Mouse (Mus musculus): Measurements from ENCODE around the gene Ak1. TPM values are rescaled to one million over a fixed set of nuclear protein-coding genes. Genes with fewer than 3 reads are reported as not detected.

Gene Ak1
- polyA plus RNA-seq, 1 experiment from 2014 or later, result 22.8 TPM

DNA sequence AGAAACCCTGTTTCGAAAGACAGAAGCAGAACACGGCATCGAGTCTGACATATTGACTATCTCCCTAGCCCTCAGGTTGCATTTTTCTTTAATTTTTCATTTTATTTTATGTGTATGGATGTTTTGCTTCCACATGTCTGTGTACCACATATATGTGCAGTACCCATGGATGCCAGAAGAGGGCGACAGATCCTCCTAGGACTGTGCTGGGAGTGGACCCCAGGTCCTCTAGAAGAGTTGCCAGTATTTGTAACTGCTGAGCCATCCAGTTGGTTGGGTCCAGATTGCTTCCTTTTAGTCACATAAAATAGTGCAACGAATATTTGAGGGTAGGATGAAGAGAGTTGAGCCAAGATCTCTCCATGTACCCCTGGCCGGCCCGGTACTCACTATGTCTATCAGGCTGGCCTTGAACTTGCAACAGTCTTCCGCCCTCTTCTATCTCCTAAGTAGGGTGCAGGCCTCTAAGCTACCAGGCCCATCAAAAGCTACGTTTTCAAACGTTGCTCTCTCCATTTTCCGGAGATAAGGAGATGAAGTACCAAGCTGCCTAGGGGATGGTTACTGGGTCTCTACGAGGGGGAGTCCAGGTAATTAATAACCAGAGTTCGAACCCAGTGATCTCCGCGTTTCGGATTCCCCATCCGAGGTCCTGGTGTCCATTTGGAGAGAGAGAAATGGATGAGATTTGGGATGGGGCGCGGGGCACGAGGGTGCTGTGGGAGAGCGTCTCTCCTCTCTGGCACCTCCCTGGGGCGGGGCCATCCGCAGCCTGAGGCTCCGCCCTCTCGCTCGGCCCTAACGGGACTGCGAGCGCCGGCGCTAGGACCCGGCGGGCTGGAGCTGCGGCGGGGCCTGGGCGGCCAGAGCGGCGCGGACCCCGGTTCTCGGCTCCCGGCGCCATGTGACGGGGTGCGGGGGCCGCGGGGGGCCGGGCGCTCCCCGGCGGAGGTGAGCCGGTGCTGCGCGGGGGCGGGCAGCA lies 15.1 kb upstream of the Ak1 start:
- DNase-seq (ENCODE audit: low spot score) (peak; percentile 89), ATAC-seq (replicated peaks; ENCODE audit: low FRiP score, low TSS enrichment, low read depth) (peak; percentile 70)
- no peaks in the 10 kb centered on the region for H3K9me3 ChIP-seq (ENCODE audit: control insufficient read depth, low read length)
- H3K4me3 ChIP-seq (ENCODE audit: low read depth, low read length), result peak overlapping the region; percentile 71
- H3K9ac ChIP-seq (ENCODE audit: low read length), result peak overlapping the region; percentile 75
- peak overlapping the region; percentile 40 for H3K27ac ChIP-seq (ENCODE audit: low read depth)
- no peaks in the 10 kb centered on the region for H3K36me3 ChIP-seq (ENCODE audit: control insufficient read depth, insufficient read depth, low read length)
- 15% methylated on average over 41 of the region's 55 CpGs for WGBS
- H3K4me2 ChIP-seq (ENCODE audit: low read length), result peak overlapping the region; percentile 75
- peaks cover 19% of the 10 kb centered on the region for H3K4me1 ChIP-seq (replicated peaks; ENCODE audit: control insufficient read depth, insufficient read depth, low read length)
- H3K27me3 ChIP-seq (replicated peaks; ENCODE audit: control insufficient read depth, insufficient read depth, low read length), result no peaks in the 10 kb centered on the region

DNA sequence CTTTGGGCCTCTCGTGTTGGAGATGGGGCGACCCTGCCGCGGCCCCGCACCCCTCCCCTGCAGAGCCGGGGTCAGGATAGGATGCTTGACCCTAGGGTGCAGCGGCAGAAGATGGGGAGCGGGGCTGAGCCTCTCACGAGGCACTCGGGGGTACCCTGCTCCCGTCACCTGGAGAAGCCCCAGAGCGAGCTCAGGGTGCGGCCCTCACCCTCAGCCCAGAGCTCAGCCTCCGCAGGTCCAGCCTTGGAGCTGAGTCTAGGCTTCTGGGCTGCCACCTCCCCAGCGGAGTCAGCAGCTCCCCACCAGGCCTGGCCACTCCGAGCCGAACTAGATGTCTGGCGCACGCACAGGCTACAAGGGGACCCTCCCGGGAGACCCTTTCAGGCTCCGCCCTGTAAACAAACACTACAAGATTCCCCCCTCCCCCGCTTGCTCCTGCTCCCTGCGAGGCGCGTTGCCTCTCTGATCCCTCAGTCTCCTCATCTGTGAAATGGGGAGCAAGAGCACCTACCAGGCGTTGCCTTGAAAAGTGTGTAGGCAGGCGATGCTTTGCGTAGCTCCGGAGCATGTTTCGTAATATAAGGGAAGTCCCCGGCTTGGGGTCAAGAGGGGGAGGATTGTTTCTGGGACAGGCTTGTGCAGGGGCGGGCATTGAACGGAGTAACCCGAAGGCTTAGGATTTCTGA lies 14.2 kb upstream of the Ak1 start:
- WGBS, result 7% methylated on average over 33 of the region's 34 CpGs
- Histone ChIP-seq H3K9ac (ENCODE audit: low read length) (peak overlapping the region; percentile 75), H3K4me2 (ENCODE audit: low read length) (peak overlapping the region; percentile 75), H3K27ac (ENCODE audit: low read depth) (peak overlapping the region; percentile 40), H3K4me3 (ENCODE audit: low read depth, low read length) (peak overlapping the region; percentile 71), H3K9me3 (ENCODE audit: control insufficient read depth, low read length) (no peaks in the 10 kb centered on the region), H3K27me3 (replicated peaks; ENCODE audit: control insufficient read depth, insufficient read depth, low read length) (no peaks in the 10 kb centered on the region), H3K36me3 (ENCODE audit: control insufficient read depth, insufficient read depth, low read length) (no peaks in the 10 kb centered on the region), H3K4me1 (replicated peaks; ENCODE audit: control insufficient read depth, insufficient read depth, low read length) (peaks cover 19% of the 10 kb centered on the region)
- peak; percentile 17; the same call in 1 of the 2 replicates for ATAC-seq (replicated peaks; ENCODE audit: low FRiP score, low TSS enrichment, low read depth)
- peak; percentile 82 for DNase-seq (ENCODE audit: low spot score)

DNA sequence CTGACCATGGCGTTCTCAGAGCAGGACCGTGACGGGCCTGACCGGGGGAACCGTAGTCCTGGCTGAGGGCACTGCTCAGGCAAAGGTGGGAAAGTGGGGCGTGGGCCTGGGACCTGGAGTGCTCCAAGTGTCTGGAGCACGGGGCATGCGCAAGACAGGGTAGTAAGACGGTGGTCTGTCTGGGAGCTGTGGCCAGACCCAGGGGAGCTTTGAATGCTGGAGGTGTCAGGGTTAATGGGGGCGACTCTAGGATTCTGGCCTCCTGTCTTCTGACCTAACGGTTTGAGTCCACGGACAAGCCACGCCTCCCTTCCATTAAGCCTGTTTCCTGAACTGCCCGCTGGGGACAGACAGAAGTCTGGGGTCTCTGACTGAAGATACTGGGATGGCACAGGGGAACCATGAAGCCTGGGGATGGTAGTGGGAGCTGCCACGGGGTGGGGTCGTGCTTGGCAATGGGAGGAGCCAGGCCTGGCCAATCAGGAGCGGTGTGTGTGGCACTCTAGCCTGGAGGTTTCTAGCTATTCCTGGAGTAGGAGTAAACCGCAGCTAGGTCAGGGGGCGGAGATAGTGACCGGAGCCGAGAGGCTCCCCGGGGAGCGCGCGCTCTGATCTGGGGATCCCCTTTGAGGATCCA lies 13.3 kb upstream of the Ak1 start:
- peaks cover 19% of the 10 kb centered on the region for H3K4me1 ChIP-seq (replicated peaks; ENCODE audit: control insufficient read depth, insufficient read depth, low read length)
- peak overlapping the region; percentile 71 for H3K4me3 ChIP-seq (ENCODE audit: low read depth, low read length)
- H3K27ac ChIP-seq (ENCODE audit: low read depth), result peak overlapping the region; percentile 43; the same call in 1 of the 2 replicates
- H3K36me3 ChIP-seq (ENCODE audit: control insufficient read depth, insufficient read depth, low read length), result no peaks in the 10 kb centered on the region
- no peaks in the 10 kb centered on the region for H3K9me3 ChIP-seq (ENCODE audit: control insufficient read depth, low read length)
- DNase-seq (ENCODE audit: low spot score) (peak; percentile 73), ATAC-seq (replicated peaks; ENCODE audit: low FRiP score, low TSS enrichment, low read depth) (peak; percentile 48; the same call in 1 of the 2 replicates)
- H3K4me2 ChIP-seq (ENCODE audit: low read length), result peak overlapping the region; percentile 75
- H3K9ac ChIP-seq (ENCODE audit: low read length), result peak overlapping the region; percentile 32; the same call in 1 of the 2 replicates
- 5% methylated on average over 25 of the region's 25 CpGs for WGBS
- no peaks in the 10 kb centered on the region for H3K27me3 ChIP-seq (replicated peaks; ENCODE audit: control insufficient read depth, insufficient read depth, low read length)

DNA sequence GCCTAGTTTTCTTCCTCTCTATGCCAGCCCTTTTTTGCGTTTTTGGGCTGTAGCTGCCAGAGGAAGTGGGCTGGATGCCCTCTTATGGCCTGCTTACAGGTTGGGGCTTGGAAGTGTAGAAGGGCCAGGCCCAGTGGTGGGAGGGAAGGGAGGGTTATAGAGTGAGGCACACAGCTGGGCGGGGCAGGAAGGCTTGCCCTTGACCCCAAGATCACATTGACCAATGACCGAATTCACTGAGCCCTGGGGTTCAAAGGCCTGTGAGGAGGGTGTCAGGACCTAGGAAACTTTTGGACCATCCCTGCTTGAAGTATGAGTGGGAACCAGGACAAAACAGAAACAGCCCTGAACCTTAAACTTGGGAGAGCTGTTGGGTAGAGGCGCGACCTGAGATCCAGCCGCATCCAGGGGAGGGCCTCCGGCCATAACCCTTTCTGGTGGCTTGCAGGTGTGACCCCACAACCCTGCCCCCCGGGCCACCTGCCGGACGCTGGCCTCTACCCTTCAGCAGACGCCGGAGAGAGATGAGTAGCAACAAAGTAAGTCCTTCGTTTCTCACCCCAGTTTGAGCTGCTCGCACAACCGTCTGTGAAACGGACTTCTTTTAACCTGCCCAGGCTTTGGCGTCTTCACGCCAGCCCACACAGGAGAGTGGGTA lies 12.7 kb upstream of the Ak1 start:
- peak overlapping the region; percentile 75 for H3K4me2 ChIP-seq (ENCODE audit: low read length)
- no peak for ATAC-seq (replicated peaks; ENCODE audit: low FRiP score, low TSS enrichment, low read depth)
- no peaks in the 10 kb centered on the region for H3K9me3 ChIP-seq (ENCODE audit: control insufficient read depth, low read length)
- peaks cover 6% of the 10 kb centered on the region; the same call in 1 of the 2 replicates for H3K36me3 ChIP-seq (ENCODE audit: control insufficient read depth, insufficient read depth, low read length)
- peak overlapping the region; percentile 32; the same call in 1 of the 2 replicates for H3K9ac ChIP-seq (ENCODE audit: low read length)
- H3K4me1 ChIP-seq (replicated peaks; ENCODE audit: control insufficient read depth, insufficient read depth, low read length), result peaks cover 19% of the 10 kb centered on the region
- 47% methylated on average over 18 of the region's 18 CpGs for WGBS
- peak overlapping the region; percentile 43; the same call in 1 of the 2 replicates for H3K27ac ChIP-seq (ENCODE audit: low read depth)
- DNase-seq (ENCODE audit: low spot score), result no peak
- no peaks in the 10 kb centered on the region for H3K27me3 ChIP-seq (replicated peaks; ENCODE audit: control insufficient read depth, insufficient read depth, low read length)
- peak overlapping the region; percentile 71 for H3K4me3 ChIP-seq (ENCODE audit: low read depth, low read length)

- H3K4me2 ChIP-seq (ENCODE audit: low read length), result peak overlapping the region; percentile 56
- WGBS, result 14% methylated on average over 23 of the region's 23 CpGs
- peak overlapping the region; percentile 34 for H3K4me3 ChIP-seq (ENCODE audit: low read depth, low read length)
- ATAC-seq (replicated peaks; ENCODE audit: low FRiP score, low TSS enrichment, low read depth), result no peak
- H3K27ac ChIP-seq (ENCODE audit: low read depth), result no peak overlapping the region
- no peaks in the 10 kb centered on the region for H3K27me3 ChIP-seq (replicated peaks; ENCODE audit: control insufficient read depth, insufficient read depth, low read length)
- peaks cover 20% of the 10 kb centered on the region for H3K36me3 ChIP-seq (ENCODE audit: control insufficient read depth, insufficient read depth, low read length)
- peak; percentile 80 for DNase-seq (ENCODE audit: low spot score)
- H3K9me3 ChIP-seq (ENCODE audit: control insufficient read depth, low read length), result no peaks in the 10 kb centered on the region
- peaks cover 19% of the 10 kb centered on the region for H3K4me1 ChIP-seq (replicated peaks; ENCODE audit: control insufficient read depth, insufficient read depth, low read length)
- H3K9ac ChIP-seq (ENCODE audit: low read length), result no peak overlapping the region
Measured at GRCm38 (mm10) chr2:32610610-32611229, 10.8 kb upstream of the Ak1 start.

- no peaks in the 10 kb centered on the region for H3K9me3 ChIP-seq (ENCODE audit: control insufficient read depth, low read length)
- H3K27me3 ChIP-seq (replicated peaks; ENCODE audit: control insufficient read depth, insufficient read depth, low read length), result no peaks in the 10 kb centered on the region
- peaks cover 19% of the 10 kb centered on the region for H3K4me1 ChIP-seq (replicated peaks; ENCODE audit: control insufficient read depth, insufficient read depth, low read length)
- H3K9ac ChIP-seq (ENCODE audit: low read length), result no peak overlapping the region
- no peak overlapping the region for H3K4me3 ChIP-seq (ENCODE audit: low read depth, low read length)
- no peak overlapping the region for H3K4me2 ChIP-seq (ENCODE audit: low read length)
- peaks cover 31% of the 10 kb centered on the region for H3K36me3 ChIP-seq (ENCODE audit: control insufficient read depth, insufficient read depth, low read length)
- H3K27ac ChIP-seq (ENCODE audit: low read depth), result no peak overlapping the region
- WGBS, result 75% methylated on average over 26 of the region's 26 CpGs
- ATAC-seq (replicated peaks; ENCODE audit: low FRiP score, low TSS enrichment, low read depth) (no peak), DNase-seq (ENCODE audit: low spot score) (no peak)
Measured at GRCm38 (mm10) chr2:32612274-32612673, 9.3 kb upstream of the Ak1 start.

DNA sequence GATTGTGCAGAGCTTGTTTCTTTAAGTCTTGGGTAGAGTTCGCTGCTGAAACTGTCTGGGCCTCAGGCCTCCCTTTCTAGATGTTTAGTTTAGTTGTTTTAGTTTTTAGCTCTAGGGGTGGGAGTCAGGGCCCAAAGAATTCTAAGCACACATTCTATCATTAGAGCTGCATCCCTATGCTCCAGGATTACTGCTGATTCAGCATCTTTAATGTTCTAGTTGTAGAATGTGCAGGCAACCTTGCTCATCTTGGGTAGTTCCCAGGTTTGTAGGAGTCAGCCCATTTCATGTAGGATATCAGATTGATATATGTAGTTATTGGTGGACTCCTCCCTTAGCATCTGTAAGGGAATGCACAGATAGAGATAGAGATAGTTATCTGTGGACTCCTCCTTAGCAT lies 4.4 kb upstream of the Ak1 start:
- H3K4me1 ChIP-seq (replicated peaks; ENCODE audit: control insufficient read depth, insufficient read depth, low read length), result peaks cover 29% of the 10 kb centered on the region
- no peak for ATAC-seq (replicated peaks; ENCODE audit: low FRiP score, low TSS enrichment, low read depth)
- no peak overlapping the region for H3K4me2 ChIP-seq (ENCODE audit: low read length)
- no peak overlapping the region for H3K4me3 ChIP-seq (ENCODE audit: low read depth, low read length)
- H3K9ac ChIP-seq (ENCODE audit: low read length), result no peak overlapping the region
- 88% methylated on average over 1 of the region's 1 CpGs for WGBS
- H3K36me3 ChIP-seq (ENCODE audit: control insufficient read depth, insufficient read depth, low read length), result peaks cover 44% of the 10 kb centered on the region
- H3K27ac ChIP-seq (ENCODE audit: low read depth), result no peak overlapping the region
- 0 out of 2 replicates have a peak, but pooled peaks cover 3% of the 10 kb centered on the region for H3K9me3 ChIP-seq (ENCODE audit: control insufficient read depth, low read length)
- no peak for DNase-seq (ENCODE audit: low spot score)
- no peaks in the 10 kb centered on the region for H3K27me3 ChIP-seq (replicated peaks; ENCODE audit: control insufficient read depth, insufficient read depth, low read length)
